Mouse (Mus musculus): Measurements from ENCODE around the gene Npas4. TPM values are rescaled to one million over a fixed set of nuclear protein-coding genes. Genes with fewer than 3 reads are reported as not detected.
"Not testable (repeated sequence)": the region's sequence is repeated elsewhere in the genome, so short reads cannot be mapped to it uniquely, and the experiment has no call there.

Npas4 gene
- polyA plus RNA-seq, 1 experiment from 2014 or later = 0.71 TPM

DNA sequence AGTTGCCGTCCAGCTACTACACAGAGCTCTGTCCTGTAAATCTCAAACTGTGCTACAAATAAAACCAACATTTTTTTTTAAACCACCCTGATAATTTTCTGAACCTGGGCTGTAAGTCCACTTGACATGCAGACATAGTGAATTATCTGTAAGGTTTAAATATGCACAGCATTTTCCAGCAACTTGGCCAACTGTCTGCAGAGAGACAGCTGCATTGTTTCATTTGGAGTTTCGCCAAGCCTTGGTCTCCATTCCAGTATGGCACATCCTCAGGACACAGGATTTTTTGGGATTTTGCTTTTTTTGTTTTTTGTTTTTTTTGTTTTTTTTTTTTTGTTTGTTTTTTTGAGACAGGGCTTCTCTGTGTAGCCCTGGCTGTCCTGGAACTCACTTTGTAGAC lies 31.3 kb upstream of the Npas4 start:
- Histone ChIP-seq H3K36me3 (ENCODE audit: control insufficient read depth, insufficient read depth) (no peaks in the 10 kb centered on the region), H3K27me3 (replicated peaks; ENCODE audit: control insufficient read depth, insufficient read depth, low read length) (no peaks in the 10 kb centered on the region), H3K4me3 (replicated peaks; ENCODE audit: low read length) (no peak overlapping the region), H3K4me1 (replicated peaks; ENCODE audit: control insufficient read depth, insufficient read depth, low read length) (peaks cover 5% of the 10 kb centered on the region), H3K9ac (replicated peaks; ENCODE audit: low read depth, low read length) (no peak overlapping the region), H3K4me2 (ENCODE audit: low read length) (no peak overlapping the region), H3K27ac (ENCODE audit: low read length) (no peak overlapping the region), H3K9me3 (ENCODE audit: control insufficient read depth, low read length) (no peaks in the 10 kb centered on the region)
- ATAC-seq = no peak
- WGBS = 81% methylated on average over 2 of the region's 2 CpGs

GRCm38 (mm10) chr19:5018191-5018590 lies 28.1 kb upstream of the Npas4 start:
- H3K27me3 ChIP-seq (replicated peaks; ENCODE audit: control insufficient read depth, insufficient read depth, low read length) = no peaks in the 10 kb centered on the region
- no peak overlapping the region for H3K4me2 ChIP-seq (ENCODE audit: low read length)
- ATAC-seq = no peak
- H3K27ac ChIP-seq (ENCODE audit: low read length) = no peak overlapping the region
- H3K4me1 ChIP-seq (replicated peaks; ENCODE audit: control insufficient read depth, insufficient read depth, low read length) = peaks cover 5% of the 10 kb centered on the region; the same call in 1 of the 2 replicates
- H3K9me3 ChIP-seq (ENCODE audit: control insufficient read depth, low read length) = no peaks in the 10 kb centered on the region
- H3K9ac ChIP-seq (replicated peaks; ENCODE audit: low read depth, low read length) = no peak overlapping the region
- 86% methylated on average over 3 of the region's 3 CpGs for WGBS
- H3K4me3 ChIP-seq (replicated peaks; ENCODE audit: low read length) = no peak overlapping the region
- no peaks in the 10 kb centered on the region for H3K36me3 ChIP-seq (ENCODE audit: control insufficient read depth, insufficient read depth)

GRCm38 (mm10) chr19:5017611-5018010 lies 27.5 kb upstream of the Npas4 start:
- Histone ChIP-seq H3K4me1 (replicated peaks; ENCODE audit: control insufficient read depth, insufficient read depth, low read length) (peaks cover 5% of the 10 kb centered on the region; the same call in 1 of the 2 replicates), H3K9ac (replicated peaks; ENCODE audit: low read depth, low read length) (no peak overlapping the region), H3K27me3 (replicated peaks; ENCODE audit: control insufficient read depth, insufficient read depth, low read length) (no peaks in the 10 kb centered on the region), H3K4me2 (ENCODE audit: low read length) (no peak overlapping the region), H3K27ac (ENCODE audit: low read length) (no peak overlapping the region), H3K4me3 (replicated peaks; ENCODE audit: low read length) (no peak overlapping the region), H3K36me3 (ENCODE audit: control insufficient read depth, insufficient read depth) (no peaks in the 10 kb centered on the region), H3K9me3 (ENCODE audit: control insufficient read depth, low read length) (no peaks in the 10 kb centered on the region)
- no peak for ATAC-seq
- 96% methylated on average over 4 of the region's 4 CpGs for WGBS

DNA sequence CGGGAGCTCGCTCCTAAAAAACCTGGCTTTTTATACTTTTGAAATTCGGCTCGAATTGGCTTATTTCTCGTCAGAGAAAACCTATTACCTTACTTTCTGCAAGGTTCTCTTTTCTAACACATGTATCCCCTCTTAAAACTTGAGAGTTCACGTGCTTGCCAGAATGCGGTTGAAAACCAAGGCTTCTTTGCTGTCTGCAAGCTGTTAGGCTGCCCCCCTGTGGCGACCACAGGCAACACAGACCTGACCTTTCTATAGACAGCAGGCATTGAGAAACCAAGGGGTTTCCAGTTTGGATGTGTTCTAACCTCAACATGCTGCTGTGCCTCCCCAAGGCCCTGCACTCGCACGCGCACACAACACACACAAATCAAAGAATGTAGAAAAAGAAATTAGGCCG lies 26.7 kb upstream of the Npas4 start:
- Histone ChIP-seq H3K4me2 (ENCODE audit: low read length) (no peak overlapping the region), H3K36me3 (ENCODE audit: control insufficient read depth, insufficient read depth) (no peaks in the 10 kb centered on the region), H3K9ac (replicated peaks; ENCODE audit: low read depth, low read length) (no peak overlapping the region), H3K27me3 (replicated peaks; ENCODE audit: control insufficient read depth, insufficient read depth, low read length) (no peaks in the 10 kb centered on the region), H3K9me3 (ENCODE audit: control insufficient read depth, low read length) (no peaks in the 10 kb centered on the region), H3K4me1 (replicated peaks; ENCODE audit: control insufficient read depth, insufficient read depth, low read length) (peaks cover 5% of the 10 kb centered on the region; the same call in 1 of the 2 replicates), H3K4me3 (replicated peaks; ENCODE audit: low read length) (no peak overlapping the region), H3K27ac (ENCODE audit: low read length) (no peak overlapping the region)
- WGBS = 24% methylated on average over 12 of the region's 12 CpGs
- ATAC-seq = no peak

GRCm38 (mm10) chr19:5016221-5016742 lies 26.2 kb upstream of the Npas4 start:
- Histone ChIP-seq H3K4me1 (replicated peaks; ENCODE audit: control insufficient read depth, insufficient read depth, low read length) (peaks cover 5% of the 10 kb centered on the region; the same call in 1 of the 2 replicates), H3K36me3 (ENCODE audit: control insufficient read depth, insufficient read depth) (no peaks in the 10 kb centered on the region), H3K4me3 (replicated peaks; ENCODE audit: low read length) (no peak overlapping the region), H3K9ac (replicated peaks; ENCODE audit: low read depth, low read length) (no peak overlapping the region), H3K27me3 (replicated peaks; ENCODE audit: control insufficient read depth, insufficient read depth, low read length) (no peaks in the 10 kb centered on the region), H3K4me2 (ENCODE audit: low read length) (no peak overlapping the region), H3K9me3 (ENCODE audit: control insufficient read depth, low read length) (no peaks in the 10 kb centered on the region), H3K27ac (ENCODE audit: low read length) (no peak overlapping the region)
- ATAC-seq = 0 out of 2 replicates have a peak, but pooled peaks have one; percentile 38
- 31% methylated on average over 10 of the region's 10 CpGs for WGBS

GRCm38 (mm10) chr19:5014961-5015398 lies 24.9 kb upstream of the Npas4 start:
- no peaks in the 10 kb centered on the region for H3K27me3 ChIP-seq (replicated peaks; ENCODE audit: control insufficient read depth, insufficient read depth, low read length)
- WGBS = 10% methylated on average over 8 of the region's 8 CpGs
- H3K4me2 ChIP-seq (ENCODE audit: low read length) = no peak overlapping the region
- peaks cover 5% of the 10 kb centered on the region; the same call in 1 of the 2 replicates for H3K4me1 ChIP-seq (replicated peaks; ENCODE audit: control insufficient read depth, insufficient read depth, low read length)
- H3K9me3 ChIP-seq (ENCODE audit: control insufficient read depth, low read length) = no peaks in the 10 kb centered on the region
- ATAC-seq = no peak
- H3K4me3 ChIP-seq (replicated peaks; ENCODE audit: low read length) = no peak overlapping the region
- no peak overlapping the region for H3K9ac ChIP-seq (replicated peaks; ENCODE audit: low read depth, low read length)
- no peak overlapping the region for H3K27ac ChIP-seq (ENCODE audit: low read length)
- H3K36me3 ChIP-seq (ENCODE audit: control insufficient read depth, insufficient read depth) = no peaks in the 10 kb centered on the region

DNA sequence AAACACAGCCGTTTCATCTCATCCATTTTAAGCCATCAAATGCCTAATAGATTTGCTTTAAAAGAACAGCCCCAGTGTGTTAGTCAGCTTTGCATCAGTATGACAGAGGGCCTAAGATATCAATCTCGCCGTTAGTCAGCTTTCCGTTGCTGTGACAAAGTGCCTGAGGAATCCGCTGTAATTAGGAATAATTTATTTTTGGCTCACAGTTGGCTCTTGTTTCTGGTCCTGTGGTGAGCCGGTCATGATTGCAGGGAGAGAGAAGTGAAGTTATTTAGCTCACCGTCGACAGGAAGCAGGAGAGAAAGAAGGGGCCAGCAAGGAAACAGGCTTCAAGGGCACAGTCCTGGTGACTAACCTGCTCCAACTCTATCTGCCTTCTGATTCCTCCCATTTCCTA lies 23.0 kb upstream of the Npas4 start:
- H3K4me3 ChIP-seq (replicated peaks; ENCODE audit: low read length) = no peak overlapping the region
- no peak overlapping the region for H3K4me2 ChIP-seq (ENCODE audit: low read length)
- no peaks in the 10 kb centered on the region for H3K9me3 ChIP-seq (ENCODE audit: control insufficient read depth, low read length)
- no peaks in the 10 kb centered on the region for H3K36me3 ChIP-seq (ENCODE audit: control insufficient read depth, insufficient read depth)
- no peak for ATAC-seq
- H3K9ac ChIP-seq (replicated peaks; ENCODE audit: low read depth, low read length) = no peak overlapping the region
- peaks cover 5% of the 10 kb centered on the region; the same call in 1 of the 2 replicates for H3K4me1 ChIP-seq (replicated peaks; ENCODE audit: control insufficient read depth, insufficient read depth, low read length)
- 55% methylated on average over 8 of the region's 8 CpGs for WGBS
- no peaks in the 10 kb centered on the region for H3K27me3 ChIP-seq (replicated peaks; ENCODE audit: control insufficient read depth, insufficient read depth, low read length)
- no peak overlapping the region for H3K27ac ChIP-seq (ENCODE audit: low read length)

DNA sequence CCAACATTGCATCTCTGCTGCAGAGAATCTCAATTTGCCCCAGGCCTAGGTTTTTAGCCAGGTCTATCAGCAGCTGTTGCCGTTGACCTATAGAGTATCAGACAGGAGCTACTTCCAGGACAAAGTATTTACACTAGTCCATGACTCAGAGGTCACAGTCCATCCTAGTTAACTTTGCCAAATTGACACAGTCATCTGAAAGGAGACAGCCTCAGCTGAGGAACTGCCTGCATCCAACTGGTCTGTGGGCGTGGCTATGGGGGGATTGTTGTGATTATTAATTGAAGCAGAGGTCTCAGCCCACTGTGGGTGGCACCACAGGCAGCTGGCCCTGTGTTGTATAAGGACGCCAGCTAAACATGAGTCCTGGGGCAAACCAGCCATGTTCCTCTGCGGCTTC lies 14.8 kb upstream of the Npas4 start:
- Histone ChIP-seq H3K4me2 (ENCODE audit: low read length) (no peak overlapping the region), H3K4me1 (replicated peaks; ENCODE audit: control insufficient read depth, insufficient read depth, low read length) (peaks cover 8% of the 10 kb centered on the region), H3K9ac (replicated peaks; ENCODE audit: low read depth, low read length) (no peak overlapping the region), H3K27me3 (replicated peaks; ENCODE audit: control insufficient read depth, insufficient read depth, low read length) (no peaks in the 10 kb centered on the region), H3K4me3 (replicated peaks; ENCODE audit: low read length) (no peak overlapping the region), H3K27ac (ENCODE audit: low read length) (no peak overlapping the region), H3K36me3 (ENCODE audit: control insufficient read depth, insufficient read depth) (no peaks in the 10 kb centered on the region), H3K9me3 (ENCODE audit: control insufficient read depth, low read length) (no peaks in the 10 kb centered on the region)
- 71% methylated on average over 4 of the region's 4 CpGs for WGBS
- ATAC-seq = no peak

- H3K4me1 ChIP-seq (replicated peaks; ENCODE audit: control insufficient read depth, insufficient read depth, low read length) = peaks cover 14% of the 10 kb centered on the region
- H3K27me3 ChIP-seq (replicated peaks; ENCODE audit: control insufficient read depth, insufficient read depth, low read length); H3K4me2 ChIP-seq (ENCODE audit: low read length); H3K9me3 ChIP-seq (ENCODE audit: control insufficient read depth, low read length); H3K9ac ChIP-seq (replicated peaks; ENCODE audit: low read depth, low read length); H3K4me3 ChIP-seq (replicated peaks; ENCODE audit: low read length); ATAC-seq; H3K36me3 ChIP-seq (ENCODE audit: control insufficient read depth, insufficient read depth); H3K27ac ChIP-seq (ENCODE audit: low read length): not testable (repeated sequence)
- WGBS = 64% methylated on average over 2 of the region's 2 CpGs
These were observed 13.5 kb upstream of the Npas4 start for GRCm38 (mm10) chr19:5003644-5004043.

Data from forebrain, embryonic 16.5 days (tissue).